Mouse (Mus musculus): Measurements from ENCODE around the gene Tyk2. TPM values are rescaled to one million over a fixed set of nuclear protein-coding genes. Genes with fewer than 3 reads are reported as not detected.
A peak's percentile ranks its signal among the peaks of the same experiment; 100 is the strongest.

The Tyk2 gene
- polyA plus RNA-seq, 1 experiment = 51.1 TPM

DNA sequence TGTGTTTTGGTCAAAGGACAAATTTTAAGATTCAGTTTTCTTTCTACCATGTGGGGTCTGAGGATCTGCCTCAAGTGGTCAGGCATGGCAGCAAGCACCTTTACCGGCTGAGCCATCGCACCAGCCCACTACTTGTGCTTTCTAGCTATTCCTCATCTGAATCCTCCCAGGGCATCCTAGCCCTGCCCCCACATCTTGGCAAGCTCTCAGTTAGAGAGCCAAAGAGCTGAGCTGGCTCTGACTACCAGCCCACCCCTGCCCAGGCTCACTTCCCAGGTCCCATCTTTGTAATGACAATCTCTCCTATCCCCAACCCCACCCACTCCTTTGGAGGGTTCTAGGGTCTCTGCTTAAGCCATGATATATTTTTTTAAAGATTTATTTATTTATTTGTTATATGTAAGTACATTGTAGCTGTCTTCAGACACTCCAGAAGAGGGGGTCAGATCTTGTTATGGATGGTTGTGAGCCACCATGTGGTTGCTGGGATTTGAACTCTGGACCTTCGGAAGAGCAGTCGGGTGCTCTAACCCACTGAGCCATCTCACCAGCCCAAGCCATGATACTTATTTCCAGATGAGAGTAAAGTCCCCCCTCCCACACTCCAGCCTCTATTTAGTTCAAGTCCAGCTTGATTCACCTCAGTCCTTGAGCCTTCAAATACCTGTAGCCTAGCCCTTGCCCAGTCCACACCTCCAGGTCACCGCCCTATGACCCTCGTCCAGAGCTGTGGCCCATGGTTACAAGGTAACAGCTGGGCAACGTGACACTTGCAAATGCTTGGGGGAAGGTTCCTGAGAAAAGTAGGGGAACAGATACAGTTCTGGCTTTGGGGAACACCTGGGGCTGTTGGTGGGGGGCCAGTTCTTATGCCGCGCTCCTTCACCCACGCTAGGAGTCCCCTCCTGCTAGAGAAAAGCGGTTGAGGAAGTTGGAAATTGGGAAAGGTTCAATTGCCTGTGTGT is 32.3 kb upstream of the Tyk2 start:
- Histone ChIP-seq H3K4me3 (ENCODE audit: control insufficient read depth, insufficient read depth, low read length) (no peak overlapping the region), H3K27me3 (ENCODE audit: control insufficient read depth, insufficient read depth, low read length) (peaks cover 4% of the 10 kb centered on the region; the same call in 1 of the 2 replicates), H3K36me3 (ENCODE audit: control insufficient read depth, insufficient read depth, low read length) (no peaks in the 10 kb centered on the region), H3K27ac (ENCODE audit: control insufficient read depth, insufficient read depth, low read length) (no peak overlapping the region), H3K4me1 (replicated peaks; ENCODE audit: control insufficient read depth, insufficient read depth, low read length) (peaks cover 44% of the 10 kb centered on the region)
- TF ChIP-seq CTCF (IDR thresholded peaks at IDR 0.05; ENCODE audit: borderline replicate concordance, control insufficient read depth, extremely low read depth, insufficient read depth, low read length, poor library complexity) = no peak
- no peak for TF ChIP-seq POLR2A (IDR thresholded peaks at IDR 0.05; ENCODE audit: control insufficient read depth, extremely low read depth, insufficient read depth, low read length, poor library complexity)
- DNase-seq = no peak
- 65% methylated on average over 11 of the region's 11 CpGs for WGBS

DNA sequence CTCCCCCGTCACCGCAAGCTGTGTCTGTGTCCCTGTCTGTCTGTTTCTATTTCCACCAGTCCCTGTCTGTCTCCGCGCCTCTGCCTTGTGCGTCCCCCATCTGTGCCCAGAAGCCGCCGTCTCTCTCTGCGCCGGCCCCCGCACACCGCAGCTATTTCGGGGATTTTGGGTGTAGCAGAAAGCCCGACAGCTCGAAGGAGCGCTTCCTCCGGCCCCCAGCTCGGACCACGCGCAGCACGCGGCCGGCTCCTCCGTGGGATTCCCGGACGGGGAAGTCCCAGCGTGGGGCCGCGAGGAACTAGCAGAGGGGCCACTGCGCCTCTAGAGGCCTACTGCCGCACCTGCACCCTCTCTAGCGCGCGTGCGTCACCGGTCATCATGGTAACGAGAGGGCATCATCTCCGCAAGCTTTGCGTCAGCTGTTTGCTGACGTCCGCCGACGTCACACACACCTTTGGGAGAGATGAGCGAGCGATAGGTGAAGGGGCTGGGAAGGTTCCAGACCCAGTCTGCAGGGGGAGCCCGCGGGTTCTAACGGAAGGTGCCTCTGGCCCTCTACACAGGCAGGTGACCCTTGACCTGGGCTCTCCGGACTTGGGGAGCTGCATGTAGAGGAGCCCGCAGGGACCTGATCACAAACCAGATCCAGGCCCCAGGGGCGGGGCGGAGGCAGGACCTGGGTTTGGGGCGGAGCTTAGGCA is 30.3 kb upstream of the Tyk2 start:
- WGBS = 1% methylated on average over 52 of the region's 52 CpGs
- Histone ChIP-seq H3K27me3 (ENCODE audit: control insufficient read depth, insufficient read depth, low read length) (no peaks in the 10 kb centered on the region; the same call in 1 of the 2 replicates), H3K36me3 (ENCODE audit: control insufficient read depth, insufficient read depth, low read length) (no peaks in the 10 kb centered on the region), H3K4me3 (ENCODE audit: control insufficient read depth, insufficient read depth, low read length) (peak overlapping the region; percentile 42), H3K4me1 (replicated peaks; ENCODE audit: control insufficient read depth, insufficient read depth, low read length) (peaks cover 25% of the 10 kb centered on the region), H3K27ac (ENCODE audit: control insufficient read depth, insufficient read depth, low read length) (no peak overlapping the region)
- peak; percentile 86 for DNase-seq
- TF ChIP-seq POLR2A (IDR thresholded peaks at IDR 0.05; ENCODE audit: control insufficient read depth, extremely low read depth, insufficient read depth, low read length, poor library complexity) (no peak), CTCF (IDR thresholded peaks at IDR 0.05; ENCODE audit: borderline replicate concordance, control insufficient read depth, extremely low read depth, insufficient read depth, low read length, poor library complexity) (peak; percentile 98)

GRCm38 (mm10) chr9:21154787-21155186 is 23.7 kb upstream of the Tyk2 start:
- WGBS = 63% methylated on average over 3 of the region's 3 CpGs

DNA sequence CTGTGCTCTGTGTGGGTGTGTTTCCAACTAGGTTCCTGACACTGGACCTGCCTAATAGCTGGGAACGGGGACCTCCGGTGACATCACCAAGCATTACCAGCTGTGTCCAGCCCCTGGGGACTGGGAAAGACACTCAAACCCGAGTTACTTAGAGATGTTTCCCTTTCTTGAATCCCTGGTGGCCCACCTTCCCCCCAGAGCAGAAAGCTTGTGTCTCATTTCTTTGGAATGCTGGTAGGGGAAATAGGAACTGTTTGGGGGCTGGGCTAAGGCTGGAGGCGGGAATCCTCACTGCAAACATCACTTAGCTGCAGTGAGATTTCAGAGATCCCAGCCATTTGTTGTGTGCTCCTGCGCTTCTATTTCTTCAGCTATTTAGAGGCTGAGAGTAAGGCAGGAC is 22.8 kb upstream of the Tyk2 start:
- Histone ChIP-seq H3K27ac (ENCODE audit: control insufficient read depth, insufficient read depth, low read length) (no peak overlapping the region), H3K27me3 (ENCODE audit: control insufficient read depth, insufficient read depth, low read length) (no peaks in the 10 kb centered on the region; the same call in 1 of the 2 replicates), H3K36me3 (ENCODE audit: control insufficient read depth, insufficient read depth, low read length) (no peaks in the 10 kb centered on the region), H3K4me3 (ENCODE audit: control insufficient read depth, insufficient read depth, low read length) (no peak overlapping the region), H3K4me1 (replicated peaks; ENCODE audit: control insufficient read depth, insufficient read depth, low read length) (peaks cover 18% of the 10 kb centered on the region)
- TF ChIP-seq POLR2A (IDR thresholded peaks at IDR 0.05; ENCODE audit: control insufficient read depth, extremely low read depth, insufficient read depth, low read length, poor library complexity) (no peak), CTCF (IDR thresholded peaks at IDR 0.05; ENCODE audit: borderline replicate concordance, control insufficient read depth, extremely low read depth, insufficient read depth, low read length, poor library complexity) (no peak)
- DNase-seq = no peak
- 67% methylated on average over 5 of the region's 5 CpGs for WGBS

More at GRCm38 (mm10) chr9:21154787-21155186, 23.7 kb upstream of the Tyk2 start:
- TF ChIP-seq POLR2A (IDR thresholded peaks at IDR 0.05; ENCODE audit: control insufficient read depth, extremely low read depth, insufficient read depth, low read length, poor library complexity) = no peak
- no peak for TF ChIP-seq CTCF (IDR thresholded peaks at IDR 0.05; ENCODE audit: borderline replicate concordance, control insufficient read depth, extremely low read depth, insufficient read depth, low read length, poor library complexity)
- Histone ChIP-seq H3K4me3 (ENCODE audit: control insufficient read depth, insufficient read depth, low read length) (no peak overlapping the region), H3K36me3 (ENCODE audit: control insufficient read depth, insufficient read depth, low read length) (no peaks in the 10 kb centered on the region), H3K27me3 (ENCODE audit: control insufficient read depth, insufficient read depth, low read length) (no peaks in the 10 kb centered on the region; the same call in 1 of the 2 replicates), H3K27ac (ENCODE audit: control insufficient read depth, insufficient read depth, low read length) (no peak overlapping the region), H3K4me1 (replicated peaks; ENCODE audit: control insufficient read depth, insufficient read depth, low read length) (peaks cover 14% of the 10 kb centered on the region)
- no peak for DNase-seq

DNA sequence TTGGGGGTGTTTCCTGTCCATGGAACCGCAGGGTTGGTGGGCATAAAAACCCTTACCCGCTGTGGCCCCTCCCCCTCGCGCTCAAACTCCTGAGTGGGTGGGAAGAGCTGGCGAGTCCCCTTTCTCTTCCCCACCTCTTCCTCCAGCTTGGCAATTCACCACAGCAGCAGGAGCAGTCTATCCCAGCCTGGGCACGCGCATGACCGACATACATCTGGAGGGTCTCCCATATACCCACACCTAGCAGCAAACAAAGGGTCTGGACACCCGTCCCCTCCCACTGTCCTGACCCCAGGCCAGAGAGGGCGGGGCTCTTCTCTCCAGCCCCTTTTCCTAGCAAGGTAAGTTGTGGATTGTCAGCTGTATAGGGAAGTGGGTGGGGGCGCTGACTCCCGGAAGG is 22.3 kb upstream of the Tyk2 start:
- Histone ChIP-seq H3K27ac (ENCODE audit: control insufficient read depth, insufficient read depth, low read length) (no peak overlapping the region), H3K4me1 (replicated peaks; ENCODE audit: control insufficient read depth, insufficient read depth, low read length) (peaks cover 21% of the 10 kb centered on the region), H3K36me3 (ENCODE audit: control insufficient read depth, insufficient read depth, low read length) (no peaks in the 10 kb centered on the region), H3K4me3 (ENCODE audit: control insufficient read depth, insufficient read depth, low read length) (no peak overlapping the region), H3K27me3 (ENCODE audit: control insufficient read depth, insufficient read depth, low read length) (no peaks in the 10 kb centered on the region; the same call in 1 of the 2 replicates)
- 21% methylated on average over 12 of the region's 12 CpGs for WGBS
- TF ChIP-seq CTCF (IDR thresholded peaks at IDR 0.05; ENCODE audit: borderline replicate concordance, control insufficient read depth, extremely low read depth, insufficient read depth, low read length, poor library complexity) = no peak
- TF ChIP-seq POLR2A (IDR thresholded peaks at IDR 0.05; ENCODE audit: control insufficient read depth, extremely low read depth, insufficient read depth, low read length, poor library complexity) = no peak
- DNase-seq = no peak

DNA sequence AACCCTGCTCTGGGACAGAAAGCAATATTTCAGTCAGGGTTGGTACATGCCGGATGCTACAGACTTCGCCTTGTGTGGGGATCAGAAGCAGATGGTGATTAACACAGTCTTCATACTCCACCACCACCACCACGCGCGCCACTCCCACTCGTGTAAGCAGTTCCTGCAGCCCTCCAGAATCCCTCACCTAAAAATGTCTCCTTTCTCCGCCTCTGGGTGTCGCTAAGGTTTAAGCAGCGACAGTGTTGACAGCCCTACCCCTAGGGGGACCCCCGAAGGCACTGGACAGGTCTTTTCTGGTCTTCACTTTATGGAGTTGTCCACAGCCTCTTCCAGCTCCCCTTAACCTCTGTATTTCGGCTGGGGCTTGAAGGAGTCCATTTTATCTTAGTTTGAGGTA is 21.7 kb upstream of the Tyk2 start:
- H3K4me1 ChIP-seq (replicated peaks; ENCODE audit: control insufficient read depth, insufficient read depth, low read length) = peaks cover 27% of the 10 kb centered on the region
- no peaks in the 10 kb centered on the region for H3K36me3 ChIP-seq (ENCODE audit: control insufficient read depth, insufficient read depth, low read length)
- peak; percentile 63 for DNase-seq
- no peak overlapping the region for H3K4me3 ChIP-seq (ENCODE audit: control insufficient read depth, insufficient read depth, low read length)
- H3K27me3 ChIP-seq (ENCODE audit: control insufficient read depth, insufficient read depth, low read length) = no peaks in the 10 kb centered on the region; the same call in 1 of the 2 replicates
- no peak for TF ChIP-seq POLR2A (IDR thresholded peaks at IDR 0.05; ENCODE audit: control insufficient read depth, extremely low read depth, insufficient read depth, low read length, poor library complexity)
- peak; percentile 55; the same call in 1 of the 2 replicates for TF ChIP-seq CTCF (IDR thresholded peaks at IDR 0.05; ENCODE audit: borderline replicate concordance, control insufficient read depth, extremely low read depth, insufficient read depth, low read length, poor library complexity)
- no peak overlapping the region for H3K27ac ChIP-seq (ENCODE audit: control insufficient read depth, insufficient read depth, low read length)
- 2% methylated on average over 11 of the region's 11 CpGs for WGBS
